Mouse (Mus musculus) CD4-positive helper T cell, adult 2 months (primary cell): ENCODE results near the gene Gm14399.
"Not testable (repeated sequence)": the region's sequence is repeated elsewhere in the genome, so short reads cannot be mapped to it uniquely, and the experiment has no call there.

Experiments used
- DNase-seq: peaks from one replicate; pipeline ENCODE4 v3.0.0-alpha.2; 2012; ENCODE audit warnings: low read depth, missing footprints, low spot score

The Gm14399 gene

DNA sequence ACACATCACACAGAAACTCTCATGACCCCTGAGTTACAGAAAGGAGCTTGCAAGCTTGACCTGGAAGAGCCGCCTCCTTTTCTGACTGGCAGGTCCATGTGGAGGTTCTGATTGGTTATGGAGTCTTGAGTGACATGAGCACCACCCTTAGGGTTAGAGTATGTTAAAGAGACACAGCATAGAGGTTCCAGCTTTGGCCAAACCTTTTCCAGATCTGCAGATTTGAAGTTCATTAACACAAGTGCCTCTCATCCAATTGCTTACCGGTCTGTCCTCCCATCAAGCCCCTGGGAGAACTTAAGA, at the start of gene Gm14399:
TSS of gene Gm14399 (minus strand) at position 20 of the 303 bp plus-strand sequence.
- not testable (repeated sequence) for DNase-seq

DNA sequence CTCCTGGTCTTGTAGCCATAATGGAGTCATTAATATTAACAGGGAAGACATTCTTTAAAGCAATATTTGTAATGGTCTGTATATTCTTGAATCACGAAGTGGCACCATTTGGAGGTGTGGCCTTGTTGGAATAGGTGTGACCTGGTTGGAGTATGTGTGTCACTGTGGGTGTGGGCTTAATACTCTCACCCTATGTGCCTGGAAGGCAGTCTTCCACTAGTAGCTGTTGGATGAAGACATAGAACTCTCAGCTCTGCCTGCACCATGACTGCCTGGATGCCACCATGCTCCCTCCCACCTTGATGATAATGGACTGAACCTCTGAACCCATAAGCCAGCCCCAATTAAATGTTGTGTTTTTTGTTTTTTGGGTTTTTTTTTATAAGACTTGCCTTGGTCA, 37.2 kb upstream of the Gm14399 start:
- not testable (repeated sequence) for DNase-seq

DNA sequence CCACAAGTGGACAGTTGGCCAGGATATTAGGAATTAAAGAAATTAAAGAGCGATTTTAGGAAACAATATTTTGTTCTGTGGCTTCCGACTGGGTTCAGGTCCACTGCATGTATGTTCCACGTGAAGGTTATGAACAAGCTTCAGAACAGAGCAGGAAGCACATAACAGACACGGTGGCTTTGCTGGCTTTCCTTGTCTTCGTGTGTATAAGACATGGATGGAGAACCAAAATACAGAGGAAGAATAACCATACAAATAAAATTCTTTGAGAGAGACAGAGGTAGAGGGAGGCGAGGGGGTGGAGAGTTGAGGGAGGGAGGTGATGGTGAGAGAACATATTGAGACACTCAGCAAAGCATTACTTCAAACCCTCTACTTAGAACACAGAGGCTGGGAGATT, 34.5 kb upstream of the Gm14399 start:
- no peak for DNase-seq

DNA sequence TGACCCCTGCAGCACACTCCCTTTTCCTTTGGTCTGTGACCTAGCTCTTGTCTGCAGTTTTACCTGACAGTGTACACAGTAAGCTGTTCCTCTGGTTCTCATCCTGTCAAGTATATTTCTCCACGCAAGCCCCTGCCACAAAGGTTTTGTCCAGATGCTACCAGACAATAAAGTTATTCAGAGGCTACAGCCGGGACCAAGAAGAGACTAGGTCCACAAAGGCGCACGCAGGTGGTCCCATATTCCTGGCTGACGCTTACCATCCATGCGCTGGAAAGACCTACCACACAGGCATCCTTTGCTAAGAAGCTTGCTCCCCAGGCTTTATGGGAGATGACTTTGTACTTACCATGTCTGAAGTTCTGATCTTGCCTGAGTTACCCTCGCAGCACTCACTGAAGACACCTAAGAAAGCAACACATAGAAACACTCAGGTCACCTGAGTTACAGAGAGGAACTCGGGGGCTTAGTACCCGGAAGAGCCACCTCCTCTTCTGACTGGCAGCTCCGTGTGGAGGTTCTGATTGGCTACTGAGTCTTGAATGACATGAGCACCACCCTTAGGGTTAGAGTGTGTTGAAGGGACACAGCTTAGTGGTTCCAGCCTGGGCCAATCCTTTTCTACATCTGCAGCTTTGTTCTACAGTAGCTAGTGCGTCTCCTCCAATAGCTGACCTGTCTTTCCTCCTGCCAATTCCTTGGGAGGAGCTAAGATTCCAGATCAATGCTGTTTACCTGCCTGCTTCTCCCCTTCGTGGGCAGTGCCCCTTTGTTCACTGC, 33.8 kb upstream of the Gm14399 start, which contains the start of gene Gm14443:
TSS of gene Gm14443 (minus strand) at position 471 of the 780 bp plus-strand sequence.
- not testable (repeated sequence) for DNase-seq

DNA sequence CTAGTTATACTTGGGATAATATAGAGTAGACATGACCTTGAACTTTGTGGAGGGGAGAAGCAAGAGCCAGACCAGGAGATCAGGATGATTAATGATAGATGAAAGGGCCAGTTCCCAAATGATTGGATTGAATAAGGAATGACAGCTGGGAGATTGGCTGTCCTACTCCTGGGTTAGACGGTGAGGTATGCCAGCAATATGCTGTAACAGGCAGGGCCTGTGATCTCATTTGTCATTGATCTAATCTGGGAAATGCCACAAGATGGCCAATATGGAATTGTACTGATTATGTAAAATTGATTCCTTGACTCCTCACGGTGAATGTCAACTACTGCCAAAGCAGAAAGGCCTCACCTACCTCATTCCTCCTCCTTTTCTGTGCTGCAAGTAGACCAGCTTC, 32.2 kb upstream of the Gm14399 start:
- not testable (repeated sequence) for DNase-seq

DNA sequence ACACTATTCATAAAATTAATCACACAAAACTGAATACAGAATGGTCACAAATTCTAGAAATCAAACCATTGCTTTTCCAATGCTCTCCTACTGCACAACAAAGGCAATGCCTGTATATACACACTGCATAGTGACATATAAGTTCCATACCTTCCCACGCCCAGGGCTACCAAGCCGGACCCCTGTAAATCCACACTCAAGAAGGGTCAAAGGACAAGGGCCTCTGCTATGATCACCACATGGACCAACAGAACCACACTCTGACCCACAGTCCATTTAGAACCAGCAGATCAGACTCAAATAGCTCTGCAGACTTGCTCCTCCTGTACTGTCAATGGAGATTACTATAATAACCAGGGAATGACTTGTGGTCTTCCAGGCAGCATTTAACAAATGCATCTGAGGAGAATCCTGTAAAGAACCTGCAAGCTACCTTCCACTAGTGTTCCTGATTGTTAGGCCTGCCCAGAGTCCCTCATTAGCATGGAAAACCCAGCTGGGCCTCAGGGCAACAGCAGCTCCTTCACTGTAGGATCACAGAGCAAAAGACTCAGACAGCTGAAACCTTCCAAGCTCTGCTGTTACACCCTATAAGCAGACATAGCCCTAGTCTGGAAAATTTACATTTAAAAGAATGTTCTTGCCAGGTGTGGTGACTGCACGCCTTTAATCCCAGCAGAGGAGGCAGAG, 31.2 kb upstream of the Gm14399 start:
- DNase-seq: not testable (repeated sequence)

DNA sequence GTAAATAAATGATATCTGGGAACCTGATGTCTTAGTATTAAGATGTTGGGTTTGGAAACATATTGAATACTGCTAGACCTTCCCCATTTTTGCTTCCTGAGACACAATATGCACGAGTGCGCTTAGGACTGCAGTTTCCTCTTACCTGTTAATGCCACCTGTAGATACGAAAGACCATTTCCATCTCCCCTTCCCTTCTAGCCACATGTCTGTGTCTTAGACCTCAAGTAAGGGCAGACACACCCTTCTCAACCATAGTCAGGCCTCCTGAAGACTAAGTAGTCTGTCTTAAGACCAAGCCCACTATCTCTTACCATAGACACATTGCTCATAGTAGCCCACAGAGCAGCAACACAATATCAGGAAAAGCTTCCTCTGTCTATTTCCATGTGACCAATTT, 30.3 kb upstream of the Gm14399 start:
- DNase-seq: no peak

DNA sequence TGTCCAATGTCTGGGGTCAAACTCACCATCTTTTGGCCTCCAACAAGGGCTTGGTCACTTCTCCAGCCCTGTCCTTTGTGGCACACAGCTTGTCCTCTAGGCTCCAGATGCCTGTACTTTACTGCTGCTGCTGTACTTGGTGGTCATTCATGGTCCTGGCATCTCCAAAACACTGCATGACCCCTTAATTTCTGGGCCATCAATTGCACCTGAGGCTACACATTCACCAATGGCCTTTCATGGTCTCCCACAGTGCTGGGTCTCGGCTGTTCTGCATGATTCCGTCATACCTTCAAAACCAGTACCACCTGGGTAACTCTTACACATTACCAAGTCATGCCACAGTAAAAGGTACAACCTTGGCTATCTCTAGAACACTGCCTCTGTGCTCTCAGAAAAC, 25.1 kb upstream of the Gm14399 start:
- not testable (repeated sequence) for DNase-seq

DNA sequence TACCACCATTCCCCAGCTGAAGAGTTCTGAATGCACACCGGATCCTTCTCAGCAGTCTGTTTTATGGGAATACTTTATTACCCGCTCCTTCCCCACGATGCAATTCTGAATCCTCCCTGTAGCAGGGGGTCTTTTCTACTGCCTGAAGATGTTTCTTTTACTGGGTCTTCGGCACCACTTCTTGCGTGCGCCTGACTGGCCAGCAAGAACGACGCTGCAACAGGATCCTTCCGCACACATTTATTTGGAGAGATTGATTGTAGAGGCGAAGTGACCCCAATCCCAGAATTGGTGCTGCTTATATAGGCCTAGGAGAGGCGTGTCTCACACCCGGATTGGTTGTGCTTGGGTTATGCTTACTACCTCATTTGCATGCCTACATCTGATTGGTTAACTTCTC, 23.3 kb upstream of the Gm14399 start:
- not testable (repeated sequence) for DNase-seq

DNA sequence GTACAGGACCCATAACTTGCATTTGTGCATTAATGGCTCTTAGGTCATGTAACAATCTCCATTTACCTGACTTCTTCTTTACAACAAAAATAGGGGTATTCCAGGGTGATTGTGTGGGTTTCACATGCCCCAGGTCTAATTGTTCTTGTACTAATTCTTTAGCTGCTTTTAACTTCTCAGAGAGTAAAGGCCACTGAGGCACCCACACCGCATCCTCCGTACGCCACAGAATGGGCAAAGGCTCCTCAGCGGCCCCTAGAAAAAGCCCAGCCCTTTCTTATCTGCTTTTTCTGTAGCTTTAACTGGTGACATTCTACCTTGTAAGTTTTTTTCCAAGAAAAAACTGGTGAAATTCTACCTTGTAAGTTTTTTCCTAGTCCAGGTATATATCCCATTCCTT, 19.6 kb upstream of the Gm14399 start:
- DNase-seq: not testable (repeated sequence)

DNA sequence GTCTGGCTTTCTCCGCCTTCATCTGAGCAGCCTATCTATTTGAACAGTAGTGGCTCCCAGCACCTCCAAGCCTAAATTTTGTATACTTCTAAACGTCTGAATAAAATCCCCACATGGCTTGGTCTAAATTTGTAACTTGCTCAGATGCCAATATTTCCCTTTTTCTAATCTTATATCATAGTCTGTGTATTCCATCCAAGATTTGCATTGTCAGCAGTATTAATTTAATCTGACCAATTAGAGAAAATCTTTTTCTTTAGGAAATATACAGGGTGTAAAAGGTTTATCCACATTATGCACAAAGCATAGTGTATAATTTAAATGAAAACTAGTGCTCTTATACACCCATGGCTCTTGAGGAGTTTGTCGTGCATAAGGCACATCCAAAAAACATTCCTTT, 16.8 kb upstream of the Gm14399 start:
- no peak for DNase-seq

DNA sequence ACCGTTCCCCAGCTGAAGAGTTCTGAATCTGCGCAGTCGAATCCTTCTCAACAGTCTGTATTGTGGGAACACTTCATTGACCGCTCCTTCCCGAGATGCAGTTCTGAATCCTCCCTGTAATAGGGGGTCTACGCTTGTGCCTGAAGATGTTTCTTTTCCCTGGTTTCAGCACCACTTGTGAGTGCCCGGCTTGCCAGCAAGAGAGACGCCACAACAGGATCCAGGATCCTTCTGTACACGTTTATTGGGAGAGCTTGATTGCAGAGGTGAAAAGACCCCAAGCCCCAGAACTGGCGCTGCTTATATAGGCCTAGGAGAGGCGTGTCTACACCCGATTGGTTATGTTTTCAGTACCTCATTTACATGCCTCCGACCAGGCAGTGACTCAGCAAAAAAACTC, 14.9 kb upstream of the Gm14399 start:
- DNase-seq: no peak

DNA sequence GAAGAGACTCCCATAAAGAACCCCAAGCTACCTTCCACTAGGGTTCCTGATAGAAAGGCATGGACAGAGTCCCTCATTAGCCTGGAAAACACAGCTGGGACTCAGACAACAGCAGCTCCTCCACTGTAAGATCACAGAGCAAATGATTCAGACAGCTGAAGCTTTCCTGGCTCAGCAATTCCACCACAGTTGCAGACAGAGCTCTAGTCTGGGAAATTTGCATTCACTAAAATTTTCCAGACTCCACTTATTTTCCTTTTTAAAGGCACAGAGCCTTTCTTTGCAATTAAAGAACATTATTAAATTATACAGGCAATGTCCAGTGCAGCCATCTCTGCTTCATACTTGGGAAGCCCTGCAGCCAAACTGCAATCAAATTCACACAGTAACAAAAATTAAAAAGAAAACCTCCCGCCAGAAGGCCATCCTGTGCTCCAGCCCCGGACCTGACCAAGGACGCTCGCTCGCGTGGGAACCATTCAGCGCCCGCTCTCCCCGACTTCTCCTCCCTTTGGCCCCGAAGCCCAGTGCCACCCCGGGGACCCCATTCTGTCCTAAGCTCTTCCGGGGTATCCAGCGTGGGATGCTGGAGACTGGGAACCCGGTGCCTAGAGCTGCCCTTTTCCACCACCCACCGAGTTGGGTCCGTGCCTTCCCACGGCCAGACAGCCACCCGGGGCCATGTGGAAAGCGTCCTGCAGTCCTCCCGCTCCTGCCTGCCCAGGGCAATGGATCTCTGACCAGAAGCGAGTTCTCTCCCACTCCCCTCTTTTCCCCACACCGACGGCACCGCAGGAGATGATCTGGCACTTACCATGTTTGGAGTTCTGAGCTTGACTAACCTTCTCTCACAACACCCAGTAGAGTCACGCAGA, 457 bp downstream of the Gm14399 start:
- DNase-seq: not testable (repeated sequence)

DNA sequence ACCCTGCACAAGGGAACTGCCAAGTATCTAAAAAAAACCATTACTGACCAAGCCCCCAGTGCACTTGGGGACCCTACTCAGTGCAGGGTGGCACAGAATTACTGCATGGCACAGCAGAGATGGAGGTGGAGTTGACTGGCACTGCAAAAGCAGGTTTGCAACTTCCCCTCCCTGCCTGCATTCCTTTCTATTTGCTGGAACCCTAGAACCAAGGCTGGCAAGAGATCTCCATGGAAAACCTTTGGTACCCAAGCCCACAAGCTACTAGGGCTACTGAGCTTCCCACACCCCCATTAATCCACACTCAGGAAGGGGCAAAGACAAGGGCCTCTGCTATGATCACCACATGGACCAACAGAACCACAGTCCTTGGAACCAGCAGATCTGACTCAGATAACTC, 1.2 kb downstream of the Gm14399 start:
- DNase-seq: not testable (repeated sequence)
